Mouse (Mus musculus) lung, postnatal 0 days (tissue): Measurements from ENCODE around the gene Slmap.

Source experiments
- CTCF ChIP-seq: IDR thresholded peaks from 2 replicates; pipeline ENCODE4 v1.5.1; 2016; ENCODE audit warnings: antibody characterized with exemption, mild to moderate bottlenecking
- EP300 ChIP-seq: IDR thresholded peaks from 2 replicates; pipeline ENCODE4 v1.6.1; 2016; ENCODE audit warnings: antibody characterized with exemption, mild to moderate bottlenecking, control low read depth

GRCm38 (mm10) chr14:26552853-26553252 lies 18.1 kb upstream of the Slmap start:
- TF ChIP-seq CTCF = no peak
- no peak for TF ChIP-seq EP300
